Mouse (Mus musculus) forelimb bud, embryonic 11.5 days (tissue): ENCODE measurements around the gene Tial1.

Source experiments
- DNase-seq: peaks from one replicate; pipeline ENCODE4 v3.0.0-alpha.2; 2012; ENCODE audit warnings: low read depth, low spot score

Tial1 gene

DNA sequence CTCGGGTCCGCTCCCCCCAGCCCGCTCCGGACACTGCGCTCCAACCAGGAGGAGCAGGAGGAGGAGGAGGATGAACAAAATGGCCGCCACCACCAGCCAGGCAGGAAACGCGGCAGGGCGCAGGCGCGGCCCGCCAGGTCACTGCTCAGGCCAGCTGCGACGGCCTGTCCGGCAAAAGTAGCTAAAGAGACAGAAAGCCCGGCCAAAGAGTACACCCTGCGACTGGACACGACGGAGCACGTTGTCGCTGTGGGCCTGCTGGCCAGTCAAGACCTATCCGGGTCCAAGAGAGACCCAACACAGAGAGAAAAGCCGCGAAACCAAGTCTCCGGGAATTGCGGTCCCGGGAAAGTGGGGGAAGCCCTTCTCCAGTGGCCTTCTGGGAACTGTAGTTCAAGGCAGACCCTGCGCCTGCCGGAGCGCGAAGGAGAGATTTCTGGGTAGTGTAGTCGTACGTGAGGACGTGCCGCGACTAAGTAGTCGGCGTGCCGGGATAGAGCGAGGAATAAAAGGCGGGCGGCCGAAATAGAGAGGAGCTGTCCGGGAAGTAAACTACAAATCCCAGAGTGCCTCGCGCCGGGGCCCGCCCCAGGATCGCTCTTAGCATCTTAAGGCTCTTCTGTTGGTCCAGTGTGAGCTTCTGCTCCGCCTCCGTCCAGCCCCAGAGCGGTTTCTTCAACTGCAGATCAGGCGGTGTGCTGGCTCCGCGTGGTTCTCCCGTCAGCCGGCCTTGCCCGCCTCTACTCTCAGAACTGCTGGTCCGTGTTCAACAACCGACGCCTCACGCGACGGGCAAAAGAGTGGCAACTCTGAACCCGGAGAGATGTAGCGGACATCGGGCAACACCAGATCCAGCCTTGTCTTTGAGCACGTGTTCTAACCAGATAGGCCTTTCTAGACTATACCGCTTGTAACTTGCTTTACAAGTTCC lies at the start of gene Tial1:
Tial1 (minus strand) TSS at position 433 of the 931 bp plus-strand sequence.
- peak; percentile 98 for DNase-seq

DNA sequence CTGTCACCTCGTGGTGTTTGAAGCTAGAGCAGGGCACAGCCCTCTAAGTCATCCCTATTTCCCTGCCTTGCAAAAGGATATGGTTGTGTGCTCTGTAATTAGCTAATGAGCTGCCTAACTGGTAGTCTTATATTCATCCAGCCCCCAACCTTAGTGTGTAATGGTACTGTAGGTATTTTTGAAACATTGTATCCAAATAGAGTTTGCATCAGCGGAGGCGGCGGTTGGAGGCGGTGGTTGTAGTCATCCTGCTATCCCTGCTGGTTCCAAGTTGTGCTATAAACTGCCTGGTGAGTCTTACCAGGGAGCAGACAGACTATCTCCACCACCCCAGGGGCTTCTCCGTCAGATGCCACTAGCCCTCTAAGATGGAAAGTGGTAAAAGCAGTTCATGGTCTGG lies 42.6 kb upstream of the Tial1 start:
- DNase-seq, result no peak

DNA sequence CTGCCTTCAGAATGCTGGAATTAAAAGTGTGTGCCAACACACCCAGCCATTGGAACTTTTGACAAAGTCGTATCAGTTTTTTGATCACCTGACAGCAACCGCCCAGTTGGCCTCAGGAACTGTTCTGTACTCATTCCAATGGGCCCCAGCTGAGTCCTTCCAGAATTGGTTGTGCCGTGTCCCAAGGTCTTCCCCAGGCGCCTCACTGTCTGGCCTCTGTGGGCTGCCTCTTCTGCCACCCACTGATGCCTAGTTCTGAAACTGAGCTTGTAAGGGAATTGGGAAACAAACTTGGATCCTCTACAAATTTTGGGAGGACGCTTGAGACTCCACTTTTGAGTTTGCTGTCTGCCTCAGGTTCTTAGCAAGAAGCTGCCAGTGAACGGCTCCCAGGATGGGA lies 38.3 kb upstream of the Tial1 start:
- DNase-seq, result no peak

DNA sequence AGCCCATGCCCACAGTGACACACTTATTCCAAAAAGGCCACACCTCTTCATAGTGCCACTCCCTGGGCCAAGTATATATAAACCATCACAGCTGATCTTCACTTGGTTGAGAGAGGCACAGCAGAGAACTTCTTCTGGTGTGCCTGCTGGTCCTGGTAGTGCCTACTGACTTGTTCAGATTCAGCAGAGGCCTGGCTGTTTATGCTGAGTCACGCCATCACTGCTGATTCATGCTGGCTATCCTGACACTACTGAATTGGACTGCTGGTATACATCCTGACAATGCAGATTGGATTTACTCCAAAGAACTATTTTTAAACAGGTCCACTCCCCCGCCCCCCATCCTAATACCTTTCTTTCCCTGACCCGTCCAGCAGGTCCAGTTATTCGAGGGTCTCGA lies 33.0 kb upstream of the Tial1 start:
- no peak for DNase-seq

DNA sequence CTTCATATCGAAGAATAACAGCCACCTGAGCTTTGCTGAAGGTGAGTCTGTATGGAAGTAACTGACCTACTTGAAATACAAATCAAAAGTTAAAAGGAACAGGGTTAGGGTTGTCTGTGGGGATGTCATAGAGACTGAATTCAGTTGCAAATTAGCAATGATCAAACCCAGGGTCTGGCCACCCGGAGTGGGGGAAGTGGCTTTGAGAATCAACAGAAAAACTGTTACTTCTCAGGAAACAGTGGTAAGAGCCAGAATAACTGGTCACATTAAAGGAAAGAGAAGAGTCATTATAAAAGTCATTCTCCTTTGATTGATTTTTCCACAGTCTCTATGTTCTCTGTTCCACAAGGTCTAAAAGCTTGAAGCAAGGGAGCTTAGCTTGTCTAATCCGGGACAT lies 27.5 kb upstream of the Tial1 start:
- no peak for DNase-seq

DNA sequence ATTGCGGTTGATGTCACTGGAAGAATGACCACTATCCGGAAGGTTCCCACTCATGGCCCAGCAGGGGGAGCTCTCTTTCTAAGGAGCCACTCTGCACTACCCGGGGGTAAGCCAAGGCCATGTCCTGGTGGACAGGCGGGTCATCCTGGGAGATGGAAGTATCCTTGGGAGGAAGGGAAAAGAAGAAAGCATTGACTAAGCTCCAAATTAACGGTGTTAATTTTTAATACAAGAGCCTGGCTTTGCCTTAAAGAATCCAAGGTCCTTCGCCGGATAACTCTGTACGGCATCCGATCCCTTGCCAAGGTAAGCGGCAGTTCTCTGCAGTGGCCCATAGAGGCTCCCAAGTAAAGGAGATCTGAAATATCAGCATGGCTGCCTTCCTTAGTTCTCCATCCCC lies 12.8 kb upstream of the Tial1 start:
- peak; percentile 23 for DNase-seq

DNA sequence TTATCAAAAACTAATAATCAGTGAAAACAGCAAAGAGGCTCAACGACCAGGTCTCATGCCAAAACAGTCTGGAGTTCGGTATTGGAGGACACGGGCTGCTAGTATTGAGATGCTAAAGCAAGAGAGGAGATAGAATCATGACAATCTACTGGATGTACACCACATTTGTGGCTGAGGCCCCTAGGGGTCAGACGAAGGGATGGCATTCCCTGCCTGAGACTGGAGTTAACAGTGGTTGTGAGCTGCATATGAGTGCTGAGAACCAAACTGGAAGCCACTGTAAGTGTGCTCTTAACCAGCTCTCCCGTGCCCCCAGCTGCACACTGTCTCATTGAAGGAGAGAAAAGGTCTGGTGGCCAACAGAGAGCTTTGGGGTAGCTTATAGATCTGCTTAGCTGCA lies 889 bp upstream of the Tial1 start:
- no peak for DNase-seq

DNA sequence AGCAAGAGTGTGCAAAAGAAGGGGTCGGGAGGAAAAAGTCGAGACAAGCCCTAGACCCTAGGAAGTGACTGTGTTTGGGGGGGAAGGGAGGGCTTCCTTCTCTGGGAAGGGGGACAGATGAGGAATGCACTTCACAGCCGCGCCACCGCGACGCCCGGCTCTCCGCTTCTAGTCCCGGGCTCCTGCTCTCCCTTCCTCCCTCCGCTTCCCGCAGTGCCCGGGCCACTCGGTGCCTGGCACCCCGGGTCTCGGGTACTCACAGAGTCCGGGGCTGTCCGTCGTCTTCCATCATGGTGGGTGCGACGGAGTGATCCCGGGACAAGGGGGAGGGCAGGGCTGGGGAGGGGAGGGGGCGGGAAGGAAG lies 670 bp downstream of the Tial1 start:
- DNase-seq, result peak; percentile 32

DNA sequence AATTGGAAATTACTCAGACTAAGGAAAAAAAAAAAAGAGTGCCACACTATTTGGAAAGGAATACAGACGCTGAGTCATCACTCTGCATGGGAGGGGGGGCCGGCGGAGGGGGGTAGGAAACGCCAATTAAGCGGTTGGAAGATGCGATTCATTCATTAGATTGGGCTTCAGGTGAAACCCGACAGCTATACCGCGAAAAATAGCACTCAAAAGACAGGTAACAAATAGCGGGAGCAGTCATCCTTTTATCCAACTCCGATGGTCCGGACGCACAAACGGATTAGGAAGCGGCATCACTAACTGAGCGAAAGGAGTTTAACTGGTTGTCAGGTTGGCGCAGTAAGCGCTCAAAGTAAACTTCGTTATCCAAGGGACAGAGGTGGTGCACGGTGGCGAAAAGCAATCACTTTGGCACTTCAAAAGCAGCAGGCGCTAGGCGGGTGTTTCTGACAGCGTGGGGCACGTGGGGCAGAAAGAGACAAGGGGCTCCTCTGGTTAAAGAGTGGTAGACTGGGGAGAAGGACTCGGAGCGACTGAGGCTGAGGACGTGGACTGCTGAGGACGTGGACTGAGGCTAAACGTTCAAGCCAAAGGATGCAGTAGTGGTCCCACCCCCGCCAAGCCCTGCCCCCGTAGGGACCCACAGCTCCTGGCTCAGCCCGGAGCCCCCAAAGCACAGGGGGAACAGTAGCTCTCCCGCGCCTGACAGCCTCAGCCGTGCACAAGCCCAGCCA lies 1.2 kb downstream of the Tial1 start:
- peak; percentile 9 for DNase-seq

DNA sequence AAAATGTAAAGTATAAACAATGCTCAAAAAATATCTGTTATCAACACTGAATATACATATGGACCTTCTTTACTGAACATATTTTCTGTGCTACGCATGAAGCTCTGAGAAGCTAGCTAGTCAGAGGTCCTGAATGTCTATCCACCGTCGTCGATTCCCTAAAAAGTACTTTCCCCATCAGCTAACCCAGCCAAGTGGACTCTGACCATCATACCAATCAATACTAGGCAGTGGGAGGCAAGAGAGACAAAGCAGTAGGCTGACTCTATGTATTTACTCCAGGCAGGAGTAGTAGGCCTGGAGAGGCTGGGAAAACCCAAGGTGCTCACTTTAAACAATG lies 1.8 kb downstream of the Tial1 start:
- DNase-seq, result no peak

DNA sequence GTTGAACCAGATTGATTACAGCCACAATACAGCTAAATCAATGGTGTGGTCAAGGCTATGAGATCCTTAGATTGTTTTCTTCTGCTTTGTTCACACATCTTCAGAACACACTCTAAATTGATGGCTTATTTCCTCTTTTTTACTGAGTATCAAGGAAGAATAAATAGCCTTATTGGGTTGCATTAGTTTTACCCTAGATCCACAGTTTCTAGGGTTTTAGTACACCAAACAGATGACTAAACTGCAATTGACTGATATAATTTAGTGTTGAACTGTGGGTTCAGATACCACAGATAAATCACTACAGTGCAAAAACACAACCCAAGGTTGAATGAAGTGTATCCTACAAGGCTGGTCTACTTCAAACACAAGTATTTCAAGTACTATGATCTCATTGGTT lies 3.5 kb downstream of the Tial1 start:
- no peak for DNase-seq

DNA sequence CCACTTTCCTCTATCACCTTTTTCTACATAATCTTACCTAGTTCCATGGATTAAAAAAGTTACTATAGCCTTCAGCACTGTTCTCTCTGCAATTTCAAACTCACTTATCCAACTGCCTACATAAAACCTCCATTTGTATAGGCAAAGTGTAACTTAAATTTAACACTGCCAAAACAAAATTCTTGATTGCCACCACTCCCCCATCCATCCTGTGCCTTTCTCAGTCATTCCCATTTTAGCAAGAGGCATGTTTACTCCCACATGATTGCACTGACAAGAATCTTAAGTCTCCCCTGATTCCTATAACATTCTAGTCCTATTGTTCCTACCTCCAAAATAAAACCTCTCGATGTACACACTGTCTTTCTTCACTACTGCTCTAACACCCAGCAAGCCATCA lies 8.8 kb downstream of the Tial1 start:
- DNase-seq, result no peak

DNA sequence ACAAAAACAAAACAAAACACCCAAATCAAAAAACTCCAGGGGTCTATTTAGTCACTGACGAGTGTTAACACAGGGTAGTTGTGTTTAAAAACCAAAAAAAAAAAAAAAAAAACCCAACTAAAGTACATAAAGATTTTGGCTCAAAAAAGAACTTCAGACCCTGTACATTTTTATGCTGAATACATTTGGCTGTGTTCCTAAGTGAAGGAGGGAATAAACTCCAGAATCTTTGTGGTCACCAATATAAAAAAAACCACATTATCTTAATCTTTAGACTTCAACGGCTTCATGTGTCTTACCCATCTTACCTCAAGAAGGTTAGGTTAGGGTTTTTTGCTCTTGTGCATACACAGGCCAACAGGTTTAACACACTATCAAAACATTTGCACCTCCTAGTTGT lies 20.9 kb downstream of the Tial1 start:
- no peak for DNase-seq

DNA sequence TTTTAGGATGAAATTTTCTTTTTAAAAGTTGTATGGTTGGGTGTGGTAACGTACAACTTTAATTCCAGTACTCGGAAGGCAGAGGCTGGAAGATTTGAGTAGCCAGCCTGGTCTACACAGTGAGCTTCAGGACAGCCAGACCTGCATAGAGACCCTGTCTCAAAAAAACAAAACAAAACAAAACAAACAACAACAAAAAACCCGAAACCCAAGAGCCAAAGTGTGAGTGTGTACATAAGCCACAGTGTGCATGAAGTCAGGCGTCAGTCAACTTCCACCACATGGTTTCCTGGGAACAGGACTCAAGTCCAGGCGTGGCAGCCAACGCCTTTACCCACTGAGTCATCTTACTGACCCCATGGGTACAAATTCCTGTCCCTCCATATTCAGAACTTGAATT lies 22.3 kb downstream of the Tial1 start:
- DNase-seq, result no peak

DNA sequence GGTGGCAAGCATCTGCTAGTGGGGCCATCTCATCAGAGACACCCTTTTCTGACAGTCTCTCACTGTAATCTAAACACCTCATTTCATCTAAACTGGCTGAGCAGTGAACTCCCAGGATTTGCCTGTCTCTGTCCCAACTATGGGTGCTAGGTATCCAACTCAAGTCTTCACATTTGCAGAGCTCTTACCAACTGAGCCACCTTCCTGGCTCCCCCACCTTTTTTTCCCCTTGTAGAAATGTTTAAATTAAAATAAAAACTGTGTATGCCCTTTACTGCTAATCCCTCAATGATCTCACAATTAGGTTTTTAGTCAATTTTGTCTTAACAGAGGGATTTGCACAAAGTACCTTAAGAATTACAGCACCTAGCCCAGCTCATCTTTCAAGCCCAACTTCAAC lies 23.4 kb downstream of the Tial1 start:
- DNase-seq, result no peak

DNA sequence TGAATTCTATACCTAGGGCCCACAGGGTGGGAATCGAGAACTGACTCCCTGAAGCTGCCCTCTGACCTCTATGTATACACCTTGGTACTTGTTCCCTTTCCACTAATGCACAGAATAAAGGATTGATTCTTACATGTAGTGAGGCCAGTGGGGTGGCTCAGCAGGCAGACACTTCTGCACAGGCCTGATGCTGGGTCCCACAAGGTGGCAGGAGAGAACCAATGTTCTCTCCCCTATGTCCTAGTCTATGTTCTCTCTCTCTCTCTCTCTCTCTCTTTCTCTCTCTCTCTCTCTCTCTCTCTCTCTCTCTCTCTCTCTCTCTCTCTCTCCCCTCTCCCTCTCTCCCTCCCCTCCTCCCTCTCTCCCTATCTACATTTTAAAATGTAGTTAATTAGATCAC lies 28.3 kb downstream of the Tial1 start:
- no peak for DNase-seq

DNA sequence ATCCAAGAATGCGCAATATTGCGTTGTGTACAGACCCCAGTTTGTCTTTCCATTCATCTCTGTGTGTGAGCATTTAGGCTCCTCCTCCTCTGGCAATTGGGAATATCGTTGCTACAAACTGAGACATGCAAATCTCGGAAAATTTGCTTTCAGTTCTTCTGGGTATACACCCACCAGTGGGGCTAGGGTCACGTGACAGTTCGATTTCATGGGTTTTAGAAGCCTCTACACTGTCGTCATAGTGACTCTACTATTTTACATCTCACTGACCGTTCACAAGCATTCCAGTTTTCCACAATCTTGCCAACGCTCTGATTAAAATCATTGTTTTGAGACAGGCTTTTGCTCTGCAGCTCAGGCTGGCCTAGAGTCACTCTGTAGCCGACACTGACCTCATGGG lies 28.9 kb downstream of the Tial1 start:
- DNase-seq, result no peak

DNA sequence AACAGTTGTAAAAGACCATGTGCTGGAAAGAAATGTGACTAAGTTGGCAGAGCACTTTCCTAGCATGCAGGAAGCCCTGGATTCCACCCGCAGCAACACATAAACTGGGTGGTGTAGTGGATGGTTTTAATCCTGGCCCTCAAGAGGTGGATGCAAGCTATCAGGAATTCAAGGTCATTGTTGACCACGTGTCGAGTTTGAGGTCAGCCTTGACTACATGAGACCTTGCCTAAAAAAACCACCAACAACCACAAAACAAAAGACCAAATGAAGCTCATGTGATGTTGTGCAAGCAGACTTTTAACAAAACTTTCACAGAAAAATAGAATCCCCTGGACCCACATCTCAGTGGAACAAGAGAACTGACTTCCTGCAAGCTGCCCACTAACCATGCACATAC lies 39.0 kb downstream of the Tial1 start:
- no peak for DNase-seq

DNA sequence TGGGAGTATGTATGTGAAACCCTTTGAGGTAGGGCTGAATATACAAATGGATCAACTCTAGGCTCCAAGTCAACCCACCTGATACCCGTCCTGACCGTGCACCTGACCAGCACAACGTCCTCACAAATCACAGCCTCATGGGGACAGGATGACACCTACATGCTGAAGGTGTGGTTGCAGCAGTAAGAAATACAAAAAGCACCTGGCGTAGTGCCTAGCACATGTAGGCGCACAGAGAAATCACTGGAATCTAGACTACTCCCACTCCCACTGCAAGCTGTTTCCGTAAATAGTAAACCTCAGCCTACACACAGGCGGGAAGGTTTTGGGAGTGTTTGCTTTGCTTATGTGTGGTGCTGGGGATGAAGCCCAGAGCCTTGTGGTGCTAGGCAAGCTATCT lies 39.8 kb downstream of the Tial1 start:
- no peak for DNase-seq

DNA sequence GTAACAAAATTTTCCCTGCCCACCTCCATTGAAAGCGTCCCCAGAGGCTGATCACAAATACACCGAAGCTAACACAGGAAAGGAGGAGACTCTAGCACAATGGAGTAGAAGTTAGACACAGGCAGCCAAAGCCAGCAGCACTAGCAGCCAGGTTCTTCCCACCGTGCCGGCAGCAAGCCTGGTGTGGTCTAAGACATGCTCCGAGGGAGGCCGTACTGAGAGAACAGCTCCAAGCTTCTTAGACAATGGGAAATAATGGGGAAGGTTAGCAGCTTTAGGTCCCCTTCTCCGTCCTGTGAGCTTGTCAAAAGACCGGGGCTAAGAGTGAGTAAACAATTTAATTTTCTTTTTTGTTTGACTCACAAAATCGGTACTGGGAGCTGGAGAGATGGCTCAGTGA lies 41.8 kb downstream of the Tial1 start:
- no peak for DNase-seq

DNA sequence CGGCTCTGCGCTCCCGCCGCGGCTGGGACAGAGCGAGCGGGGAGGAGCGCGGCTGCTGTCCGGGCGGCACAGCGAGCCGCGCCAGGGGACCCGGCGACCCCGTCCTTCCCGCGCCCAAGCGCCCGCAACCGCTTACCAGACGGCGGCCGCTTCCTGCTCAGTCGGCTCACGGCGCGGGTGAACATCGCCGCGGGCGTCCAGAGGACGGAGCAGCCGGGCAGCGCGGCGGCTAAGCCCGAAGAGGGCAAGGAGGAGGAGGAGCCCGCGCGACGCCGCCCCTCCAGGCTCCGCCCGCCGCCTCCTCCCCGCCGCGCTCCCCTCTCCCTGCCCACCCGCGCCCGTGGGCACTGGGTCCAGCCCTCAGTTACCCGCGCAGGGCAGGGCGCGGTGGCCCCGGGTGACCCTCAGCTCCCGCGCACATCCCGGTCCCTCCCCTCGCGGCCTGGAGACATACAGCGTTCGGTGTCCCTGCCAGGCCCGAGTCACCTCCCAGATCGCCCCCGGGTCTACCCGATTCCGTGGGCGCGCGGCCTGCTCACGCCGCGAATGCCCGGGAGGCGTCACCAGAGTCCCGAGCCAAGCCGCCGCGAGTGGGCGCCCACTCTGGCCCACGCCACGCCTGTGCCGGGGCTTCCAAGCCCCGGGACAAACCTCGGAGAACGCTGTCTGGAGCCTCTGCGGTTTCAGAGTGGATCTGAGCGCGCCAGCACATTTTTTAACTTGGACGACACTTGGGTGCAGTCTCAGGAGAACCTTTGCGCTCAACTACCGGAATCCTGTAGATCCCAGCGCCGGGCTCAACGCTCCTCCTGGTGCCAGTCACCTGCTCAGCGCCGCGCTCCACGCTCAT lies 43.4 kb downstream of the Tial1 start, which contains the start of gene Rgs10:
Rgs10 (minus strand) TSS at position 829 of the 850 bp plus-strand sequence.
- DNase-seq, result no peak

DNA sequence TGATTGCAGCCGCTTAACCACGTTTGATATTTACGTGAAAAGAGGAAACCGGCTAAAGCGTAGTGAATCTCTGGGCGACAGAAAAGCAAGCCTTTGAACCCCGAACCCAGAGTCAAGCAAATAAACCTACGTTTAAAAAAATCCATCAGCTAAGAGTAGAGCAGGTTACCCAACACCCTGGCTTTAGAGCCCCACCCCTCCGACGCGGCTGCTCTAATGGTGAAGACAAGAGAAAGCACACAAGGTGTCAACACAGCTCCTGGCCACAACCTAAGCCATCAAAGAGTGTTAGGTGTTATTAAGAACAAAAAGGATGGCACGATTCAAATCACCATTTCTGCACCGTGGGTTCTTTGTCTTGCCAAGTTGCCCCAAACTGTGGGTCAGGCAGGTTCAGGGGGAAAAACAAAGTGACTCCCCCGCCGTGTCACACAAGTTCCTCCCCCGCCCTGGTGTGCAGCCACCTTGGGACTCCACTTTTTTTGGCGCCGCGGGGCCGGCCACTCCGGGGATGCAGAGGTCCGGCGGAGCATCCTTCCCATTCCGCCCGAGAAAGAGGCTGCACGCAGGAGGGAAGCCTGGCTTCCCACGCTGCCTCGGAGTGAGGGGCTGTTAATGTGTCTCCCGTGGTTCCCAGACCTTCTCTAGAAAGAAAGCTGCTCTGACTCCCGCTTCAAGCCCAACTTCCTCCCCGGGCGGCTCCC lies 44.1 kb downstream of the Tial1 start:
- DNase-seq, result no peak
